Mouse (Mus musculus) thymus, adult 2 months (tissue): Measurements from ENCODE around the gene Tppp2.

Experiments
- CTCF ChIP-seq: fragments of 200-500 bp; IDR thresholded peaks from 2 replicates; pipeline ENCODE4 v1.5.1; 2012; ENCODE audit warnings: mild to moderate bottlenecking, control low read depth, low read length, moderate library complexity, borderline replicate concordance; ENCODE audit not compliant: control insufficient read depth, poor library complexity, insufficient read depth; ENCODE audit errors: extremely low read depth
- POLR2A ChIP-seq: fragments of 200-500 bp; IDR thresholded peaks from 2 replicates; pipeline ENCODE4 v1.6.1; 2012; ENCODE audit warnings: mild to moderate bottlenecking, low read length, control low read depth, moderate library complexity; ENCODE audit not compliant: control insufficient read depth, poor library complexity, insufficient read depth; ENCODE audit errors: extremely low read depth

GRCm38 (mm10) chr14:51940944-51941560, 22.8 kb downstream of the Tppp2 start:
- TF ChIP-seq CTCF (no peak), POLR2A (no peak)
